Mouse (Mus musculus) midbrain, embryonic 16.5 days (tissue): ENCODE measurements around the gene Nup160. TPM values are rescaled to one million over a fixed set of nuclear protein-coding genes. Genes with fewer than 3 reads are reported as not detected.
A peak's percentile ranks its signal among the peaks of the same experiment; 100 is the strongest.

Experiments used
- ATAC-seq: fragments of 200-750 bp; cut with Nextera tagmentation; 2 replicates; pipeline ENCODE4 v1.8.0; 2017; ENCODE audit warnings: moderate TSS enrichment
- H3K27ac ChIP-seq: fragments of 300-500 bp; sonication (generic); 2 replicates; pipeline ENCODE4 v1.5.1; 2014; ENCODE audit warnings: mild to moderate bottlenecking, low read length, mixed read lengths
- H3K27me3 ChIP-seq: fragments of 300-500 bp; sonication (generic); 2 replicates; pipeline ENCODE4 v1.6.1; 2014; ENCODE audit warnings: low read depth, low read length, mixed read lengths; ENCODE audit not compliant: control insufficient read depth, insufficient read depth
- H3K36me3 ChIP-seq: fragments of 300-500 bp; sonication (generic); 2 replicates; pipeline ENCODE4 v1.6.1; 2014; ENCODE audit warnings: mild to moderate bottlenecking, low read length, moderate library complexity, mixed read lengths; ENCODE audit not compliant: control insufficient read depth, insufficient read depth
- H3K4me1 ChIP-seq: fragments of 300-500 bp; sonication (generic); 2 replicates; pipeline ENCODE4 v1.6.1; 2014; ENCODE audit warnings: mild to moderate bottlenecking, low read length, mixed read lengths; ENCODE audit not compliant: control insufficient read depth, insufficient read depth
- H3K4me2 ChIP-seq: fragments of 300-500 bp; sonication (generic); 2 replicates; pipeline ENCODE4 v1.6.1; 2014; ENCODE audit warnings: mild to moderate bottlenecking, low read length, mixed read lengths
- H3K4me3 ChIP-seq: fragments of 300-500 bp; sonication (generic); 2 replicates; pipeline ENCODE4 v1.5.1; 2014; ENCODE audit warnings: low read depth, mild to moderate bottlenecking, low read length, moderate library complexity, mixed read lengths
- H3K9ac ChIP-seq: fragments of 300-500 bp; sonication (generic); 2 replicates; pipeline ENCODE4 v1.6.1; 2014; ENCODE audit warnings: low read depth, low read length, mixed read lengths
- H3K9me3 ChIP-seq: fragments of 300-500 bp; sonication (generic); replicated peaks from 2 replicates; pipeline ENCODE4 v1.6.1; 2014; ENCODE audit warnings: mild to moderate bottlenecking, low read length, mixed read lengths; ENCODE audit not compliant: control insufficient read depth, poor library complexity, severe bottlenecking
- WGBS: fragments of 180-500 bp; shearing (Covaris S2); extraction: QIAGEN DNeasy Blood & Tissue Kit; methylation state at CpG from one replicate; pipeline ENCODE4 v1.1.7; 2014; 5-methylcytosine and 5-hydroxymethylcytosine counted together
- polyA plus RNA-seq: library from polyadenylated mRNA; unstranded; fragments of >200 nt; fragmentation: Nextera tagmentation; extraction: Ambion mirVana; gene quantifications from 2 replicates; pipeline ENCODE4 v1.2.1, GENCODE M21; 2015

The Nup160 gene
- polyA plus RNA-seq, 1 experiment from 2014 or later = 19.5 TPM

DNA sequence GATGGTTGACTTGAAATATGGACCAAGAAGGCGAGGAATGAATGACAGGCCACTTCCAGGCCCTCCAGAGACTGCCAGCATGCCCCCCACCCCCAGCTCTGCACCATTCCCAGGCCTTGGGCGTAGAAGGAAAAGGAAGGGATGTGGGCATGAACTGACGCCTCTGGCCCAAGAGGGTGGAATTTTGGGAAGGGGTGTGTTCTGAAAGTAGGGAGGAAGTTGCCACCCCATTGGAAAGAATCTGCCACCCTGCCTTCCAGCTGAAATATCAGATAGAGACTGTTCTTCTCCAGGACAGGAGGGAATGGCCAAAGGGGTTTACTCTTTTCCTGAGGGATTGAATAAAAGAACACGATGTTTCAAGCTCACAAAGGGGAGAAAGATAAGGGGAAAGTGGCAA, 18.4 kb upstream of the Nup160 start:
- Histone ChIP-seq H3K4me2 (no peak overlapping the region), H3K9ac (no peak overlapping the region), H3K27me3 (no peaks in the 10 kb centered on the region), H3K4me3 (no peak overlapping the region), H3K9me3 (no peaks in the 10 kb centered on the region), H3K4me1 (no peaks in the 10 kb centered on the region), H3K36me3 (no peaks in the 10 kb centered on the region), H3K27ac (no peak overlapping the region)
- ATAC-seq = no peak
- WGBS = 80% methylated on average over 4 of the region's 4 CpGs

DNA sequence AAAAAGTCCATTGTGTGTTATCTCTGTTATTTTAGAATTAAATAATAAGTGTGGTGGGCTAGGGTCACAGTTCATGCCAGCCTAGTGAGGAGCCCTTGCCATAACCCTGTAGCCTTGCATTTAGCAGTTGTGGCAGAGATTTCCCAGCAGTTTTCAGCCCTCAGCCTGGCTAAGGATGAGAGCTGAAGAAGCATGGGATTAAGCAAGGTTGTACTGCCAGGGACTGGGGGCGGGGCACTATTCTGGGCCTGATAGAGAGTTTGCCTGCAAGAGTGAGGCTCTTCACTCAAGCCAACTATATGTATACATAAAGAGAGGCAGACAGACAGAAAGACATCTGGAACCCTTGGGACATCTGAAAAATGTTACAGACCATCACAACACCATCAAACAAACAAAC, 18.0 kb upstream of the Nup160 start:
- Histone ChIP-seq H3K36me3 (no peaks in the 10 kb centered on the region), H3K4me2 (no peak overlapping the region), H3K27ac (no peak overlapping the region), H3K9me3 (no peaks in the 10 kb centered on the region), H3K27me3 (no peaks in the 10 kb centered on the region), H3K9ac (no peak overlapping the region), H3K4me1 (no peaks in the 10 kb centered on the region), H3K4me3 (no peak overlapping the region)
- 81% methylated on average over 1 of the region's 1 CpGs for WGBS
- ATAC-seq = no peak

DNA sequence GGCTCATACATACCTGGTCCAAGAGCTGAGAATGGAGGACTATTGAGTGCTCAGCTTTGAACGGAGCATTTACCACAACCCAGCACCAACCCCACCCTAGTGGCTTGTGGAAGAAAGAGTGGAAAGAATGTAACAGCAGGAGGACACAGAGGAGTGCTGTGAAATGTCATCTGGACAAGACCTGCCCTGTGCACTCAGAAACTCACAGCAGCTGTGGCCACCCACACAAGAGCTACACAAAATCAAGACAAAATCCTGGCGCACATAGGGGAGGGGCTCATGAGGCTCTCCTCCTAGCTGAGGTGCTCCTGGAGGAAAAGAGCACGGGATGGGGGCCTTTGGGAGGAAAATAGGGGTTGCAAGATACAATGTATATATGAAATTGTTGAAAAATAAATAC, 17.4 kb upstream of the Nup160 start:
- Histone ChIP-seq H3K4me1 (no peaks in the 10 kb centered on the region), H3K27ac (no peak overlapping the region), H3K9me3 (no peaks in the 10 kb centered on the region), H3K9ac (no peak overlapping the region), H3K4me2 (no peak overlapping the region), H3K27me3 (no peaks in the 10 kb centered on the region), H3K4me3 (no peak overlapping the region), H3K36me3 (no peaks in the 10 kb centered on the region)
- no peak for ATAC-seq
- 62% methylated on average over 3 of the region's 3 CpGs for WGBS

DNA sequence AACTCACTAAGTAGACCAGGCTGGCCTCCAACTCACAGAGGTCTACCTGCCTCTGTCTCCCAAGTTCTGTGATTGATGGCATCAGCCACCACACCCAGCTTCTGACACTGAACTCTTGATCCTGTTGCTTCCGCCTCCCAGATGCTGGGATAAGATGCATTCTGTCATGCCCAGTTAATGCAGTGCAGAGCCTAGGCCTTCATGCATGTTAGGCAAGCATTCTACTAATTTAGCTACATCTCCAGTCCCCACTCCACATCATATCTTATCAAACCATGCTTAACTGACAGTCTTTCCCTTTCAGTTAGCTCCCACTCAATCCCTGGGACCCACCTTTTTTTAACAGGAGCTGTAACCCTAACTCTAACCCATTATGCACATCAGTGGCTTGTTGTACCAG, 16.1 kb upstream of the Nup160 start:
- ATAC-seq = no peak
- no peaks in the 10 kb centered on the region for H3K4me1 ChIP-seq
- 89% methylated on average over 1 of the region's 1 CpGs for WGBS
- no peak overlapping the region for H3K4me3 ChIP-seq
- H3K9ac ChIP-seq = no peak overlapping the region
- no peak overlapping the region for H3K4me2 ChIP-seq
- no peaks in the 10 kb centered on the region for H3K9me3 ChIP-seq
- H3K36me3 ChIP-seq = no peaks in the 10 kb centered on the region
- H3K27ac ChIP-seq = no peak overlapping the region
- no peaks in the 10 kb centered on the region for H3K27me3 ChIP-seq

DNA sequence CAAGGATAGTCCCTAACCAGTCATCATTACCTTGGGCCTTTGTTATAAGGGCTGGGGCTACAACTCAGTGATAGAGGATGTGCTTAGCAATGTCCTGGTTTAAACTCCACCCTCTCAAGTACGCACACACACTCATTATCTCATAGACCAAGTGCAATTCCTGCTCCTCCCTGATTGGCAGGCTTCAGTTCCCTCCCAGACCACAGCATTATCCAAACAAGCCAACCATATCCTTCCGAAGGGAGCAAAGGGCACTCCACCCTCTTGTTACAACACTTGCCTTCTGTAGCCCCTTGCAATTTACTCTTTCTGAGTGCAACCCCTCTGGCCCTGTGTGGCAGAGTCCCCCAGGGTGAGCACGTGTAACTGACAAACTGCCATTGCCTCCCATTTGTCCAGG, 15.6 kb upstream of the Nup160 start:
- 53% methylated on average over 3 of the region's 3 CpGs for WGBS
- Histone ChIP-seq H3K4me3 (no peak overlapping the region), H3K36me3 (no peaks in the 10 kb centered on the region), H3K4me1 (no peaks in the 10 kb centered on the region), H3K9me3 (no peaks in the 10 kb centered on the region), H3K27me3 (no peaks in the 10 kb centered on the region), H3K9ac (no peak overlapping the region), H3K4me2 (no peak overlapping the region), H3K27ac (no peak overlapping the region)
- no peak for ATAC-seq

DNA sequence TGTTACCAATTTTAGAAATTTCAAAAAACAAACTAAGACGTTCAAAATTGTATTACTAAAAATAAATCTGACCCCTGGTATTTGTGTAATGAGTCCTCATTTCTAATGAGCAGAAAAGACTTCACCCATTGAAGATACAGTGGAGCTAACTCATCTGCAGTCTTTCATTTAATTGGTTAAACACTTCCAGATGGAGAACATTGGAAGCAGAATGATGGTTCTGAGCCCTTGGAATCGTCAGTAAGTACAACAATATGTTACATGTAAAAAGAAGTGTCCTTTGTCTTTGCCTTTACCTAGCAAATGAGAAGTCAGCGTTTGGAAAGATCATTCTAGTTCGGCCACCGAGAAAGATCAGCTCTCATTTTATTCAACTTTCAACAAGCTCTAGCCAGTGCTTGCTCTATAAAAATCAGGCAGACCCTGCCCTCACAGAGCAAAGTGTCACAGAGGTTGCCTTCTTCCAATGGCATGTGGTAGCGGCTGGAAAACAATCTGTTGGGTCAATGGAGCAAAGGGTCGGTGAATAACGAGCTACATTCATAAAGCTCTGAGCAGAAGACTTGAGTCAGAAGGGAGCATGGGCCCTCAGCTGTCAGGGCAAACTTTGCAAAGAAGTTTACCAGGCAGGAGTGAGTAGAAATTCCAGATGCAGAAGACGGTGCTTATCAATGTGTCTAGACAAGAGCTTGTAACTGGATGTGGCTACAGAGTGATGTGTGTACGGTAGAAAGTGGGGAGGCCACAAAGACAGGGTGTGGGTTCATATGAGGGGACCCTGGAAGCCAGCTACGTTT, 10.2 kb upstream of the Nup160 start:
- H3K4me3 ChIP-seq = no peak overlapping the region
- H3K36me3 ChIP-seq = no peaks in the 10 kb centered on the region
- no peak overlapping the region for H3K9ac ChIP-seq
- ATAC-seq = no peak
- WGBS = 75% methylated on average over 11 of the region's 11 CpGs
- H3K4me2 ChIP-seq = 0 out of 2 replicates have a peak overlapping the region, but pooled peaks have one; percentile 37
- no peaks in the 10 kb centered on the region; the same call in 1 of the 2 replicates for H3K9me3 ChIP-seq
- no peaks in the 10 kb centered on the region for H3K27me3 ChIP-seq
- no peak overlapping the region for H3K27ac ChIP-seq
- H3K4me1 ChIP-seq = peaks cover 3% of the 10 kb centered on the region; the same call in 1 of the 2 replicates

GRCm38 (mm10) chr2:90667388-90668265, 9.4 kb upstream of the Nup160 start:
- Histone ChIP-seq H3K9me3 (no peaks in the 10 kb centered on the region; the same call in 1 of the 2 replicates), H3K4me2 (peak overlapping the region; percentile 37), H3K4me1 (peaks cover 3% of the 10 kb centered on the region; the same call in 1 of the 2 replicates), H3K4me3 (no peak overlapping the region), H3K27me3 (no peaks in the 10 kb centered on the region), H3K27ac (no peak overlapping the region), H3K36me3 (no peaks in the 10 kb centered on the region), H3K9ac (0 out of 2 replicates have a peak overlapping the region, but pooled peaks have one; percentile 31)
- 0 out of 2 replicates have a peak, but pooled peaks have one; percentile 25 for ATAC-seq
- WGBS = 41% methylated on average over 21 of the region's 21 CpGs

DNA sequence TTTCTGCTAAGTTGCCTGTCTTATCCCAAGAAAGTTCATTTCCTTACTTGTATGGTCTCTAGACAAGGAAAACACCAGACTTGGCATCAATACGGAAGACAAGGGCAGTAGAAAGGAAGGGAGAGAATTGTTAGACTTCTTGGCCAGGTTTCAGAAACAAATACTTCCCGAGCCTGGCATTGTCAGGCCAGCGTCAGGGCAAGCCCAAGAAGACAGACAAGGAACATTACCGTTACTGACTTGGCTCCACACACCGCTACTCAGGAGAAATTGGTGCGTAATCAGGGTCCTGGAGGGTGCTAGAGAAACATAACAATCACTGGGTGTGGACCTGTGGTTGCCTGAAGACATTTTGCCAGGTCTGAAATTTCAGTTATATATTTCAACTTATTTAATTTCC, 6.7 kb upstream of the Nup160 start:
- no peak for ATAC-seq
- Histone ChIP-seq H3K9ac (no peak overlapping the region), H3K36me3 (no peaks in the 10 kb centered on the region)

DNA sequence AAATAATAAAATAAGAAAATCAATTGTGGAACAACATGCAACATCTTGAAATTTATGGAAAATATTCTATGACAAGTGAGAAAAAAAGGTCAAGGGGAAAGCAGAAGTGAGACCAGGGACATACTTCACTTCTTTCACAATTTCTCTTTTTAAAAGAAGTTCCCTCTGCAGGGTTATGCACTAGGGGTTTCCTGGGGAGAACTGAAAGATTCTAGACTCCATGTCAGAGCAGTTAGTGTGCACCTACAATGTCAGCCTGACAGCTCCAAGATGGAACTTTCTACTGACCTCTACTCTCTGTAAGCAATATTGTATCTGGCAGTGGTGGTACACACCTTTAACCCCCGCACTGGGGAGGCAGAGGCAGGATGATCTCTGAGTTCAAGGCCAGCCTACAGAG, 3.7 kb upstream of the Nup160 start:
- Histone ChIP-seq H3K27me3 (no peaks in the 10 kb centered on the region), H3K36me3 (no peaks in the 10 kb centered on the region), H3K27ac (no peak overlapping the region), H3K4me3 (no peak overlapping the region), H3K9me3 (no peaks in the 10 kb centered on the region; the same call in 1 of the 2 replicates), H3K4me2 (no peak overlapping the region), H3K9ac (no peak overlapping the region), H3K4me1 (peaks cover 2% of the 10 kb centered on the region)
- no peak for ATAC-seq
- 87% methylated on average over 1 of the region's 1 CpGs for WGBS

More for the DNA sequence above, 6.7 kb upstream of the Nup160 start:
- Histone ChIP-seq H3K27ac (no peak overlapping the region), H3K27me3 (no peaks in the 10 kb centered on the region), H3K4me3 (no peak overlapping the region), H3K4me2 (no peak overlapping the region), H3K9me3 (no peaks in the 10 kb centered on the region; the same call in 1 of the 2 replicates), H3K4me1 (peaks cover 3% of the 10 kb centered on the region; the same call in 1 of the 2 replicates)
- WGBS = 86% methylated on average over 6 of the region's 6 CpGs
